Mouse (Mus musculus) urinary bladder, postnatal 36 days (tissue): ENCODE measurements at regions not wholly inside any gene's neighbourhood (a gene's known extent, or its start where the extent isn't known, plus 50 kb on each side); places are given as distances from the start of the nearest gene placed in this dataset.
A peak's percentile ranks its signal among the peaks of the same experiment; 100 is the strongest.
"Not testable (repeated sequence)": the region's sequence is repeated elsewhere in the genome, so short reads cannot be mapped to it uniquely, and the experiment has no call there.

Experiments
- DNase-seq, 2 experiments: peaks; one replicate each; pipeline ENCODE4 v3.0.0; 2022; ENCODE audit warnings: low spot score in 2 of 2, mixed read lengths in 1 of 2

GRCm38 (mm10) chr14:33691690-33692089, 102.7 kb downstream of the Ptpn20 start:
- peak in 1 of 2 experiments; percentile 42 for DNase-seq

GRCm38 (mm10) chr14:33694224-33694623, 105.2 kb downstream of the Ptpn20 start:
- DNase-seq = no peak

- peak; percentile 44 to 66 for DNase-seq
Measured at GRCm38 (mm10) chr14:33695362-33695982, 106.5 kb downstream of the Ptpn20 start.

- DNase-seq = no peak
Measured at GRCm38 (mm10) chr14:33696817-33697216, 107.8 kb downstream of the Ptpn20 start.

GRCm38 (mm10) chr14:33699777-33700438, 110.9 kb downstream of the Ptpn20 start:
- no peak for DNase-seq

GRCm38 (mm10) chr14:33707661-33708297, 118.8 kb downstream of the Ptpn20 start:
- no peak for DNase-seq

GRCm38 (mm10) chr14:33708298-33708665, 119.3 kb downstream of the Ptpn20 start:
- no peak for DNase-seq

GRCm38 (mm10) chr14:33712458-33712857, 123.5 kb downstream of the Ptpn20 start:
- DNase-seq = no peak

GRCm38 (mm10) chr14:33719651-33720050, 130.6 kb downstream of the Ptpn20 start:
- no peak for DNase-seq

- DNase-seq = not testable (repeated sequence)
Measured at GRCm38 (mm10) chr14:33722379-33723145, 133.6 kb downstream of the Ptpn20 start.

- DNase-seq = no peak
Measured at GRCm38 (mm10) chr14:33726500-33726899, 137.5 kb downstream of the Ptpn20 start.

- DNase-seq = no peak
Measured at GRCm38 (mm10) chr14:33729115-33729884, 140.3 kb downstream of the Ptpn20 start.

GRCm38 (mm10) chr14:33732698-33733097, 143.7 kb downstream of the Ptpn20 start:
- no peak for DNase-seq

GRCm38 (mm10) chr14:33734446-33735043, 145.5 kb downstream of the Ptpn20 start:
- DNase-seq = peak in 1 of 2 experiments; percentile 27

- DNase-seq = peak in 1 of 2 experiments; percentile 56
Measured at GRCm38 (mm10) chr14:33735653-33736052, 146.6 kb downstream of the Ptpn20 start.

GRCm38 (mm10) chr14:33746181-33746580, 157.2 kb downstream of the Ptpn20 start:
- DNase-seq = peak in 1 of 2 experiments; percentile 59

- DNase-seq = no peak
Measured at GRCm38 (mm10) chr14:33759656-33760055, 163.7 kb upstream of the Gdf10 start.

GRCm38 (mm10) chr14:33763641-33764046, 159.7 kb upstream of the Gdf10 start:
- DNase-seq = no peak

GRCm38 (mm10) chr14:33765767-33766166, 157.6 kb upstream of the Gdf10 start:
- DNase-seq = no peak

GRCm38 (mm10) chr14:33772374-33772773, 151.0 kb upstream of the Gdf10 start:
- no peak for DNase-seq

- no peak for DNase-seq
Measured at GRCm38 (mm10) chr14:33789556-33789955, 133.8 kb upstream of the Gdf10 start.
